Comparison of ENCODE assay signal across 9 mouse cellular contexts in genomic region chr4:32538488-32538887, GRCm38 (mm10).
DNase-seq lines count a peak whose midpoint lies in the region; ATAC-seq lines count a peak whose summit lies in the region.
"Had no signal": no experiment of that assay in that cellular context is flagged by ENCODE, and none has a peak within 500 bp of the region (broad histone marks: within the 10 kb centered on the region; RNA-seq: fewer than 3 reads in every experiment).

No protein-coding gene starts in this region.

- peak; percentile 61 for DNase-seq in heart, adult 11 months
- DNase-seq in hindbrain, embryonic 10.5 days (ENCODE audit: low spot score) = no peak
- DNase-seq in embryo, embryonic 10 days (ENCODE audit: low spot score) = no peak
- DNase-seq in adrenal gland, adult 8-10 months = no peak
- no peak for DNase-seq in adrenal gland, postnatal 4 days (ENCODE audit: low spot score in 2 of 2)

- H3K9ac ChIP-seq in heart, embryonic 12.5 days = no peak overlapping the region
- H3K9ac ChIP-seq in kidney, embryonic 15.5 days = no peak overlapping the region
- no peak overlapping the region for H3K9ac ChIP-seq in midbrain, embryonic 15.5 days

- H3K27ac ChIP-seq in heart, embryonic 12.5 days (ENCODE audit: poor library complexity, severe bottlenecking) = no peak overlapping the region
- peak overlapping the region; percentile 79 for H3K27ac ChIP-seq in hindbrain, embryonic 10.5 days
- no peak overlapping the region for H3K27ac ChIP-seq in kidney, embryonic 15.5 days
- peak overlapping the region; percentile 57 for H3K27ac ChIP-seq in midbrain, embryonic 15.5 days
- H3K27ac ChIP-seq: macrophage had no signal

- ATAC-seq in heart, embryonic 12.5 days (ENCODE audit: insufficient number of reproducible peaks, low FRiP score) = no peak
- peak; percentile 82 for ATAC-seq in kidney, embryonic 15.5 days (replicated peaks; ENCODE audit: low FRiP score)
- peak; percentile 53 for ATAC-seq in midbrain, embryonic 15.5 days (replicated peaks)

- no peak overlapping the region for H3K4me3 ChIP-seq in heart, embryonic 12.5 days
- no peak overlapping the region for H3K4me3 ChIP-seq in hindbrain, embryonic 10.5 days
- no peak overlapping the region for H3K4me3 ChIP-seq in kidney, embryonic 15.5 days (replicated peaks)
- no peak overlapping the region for H3K4me3 ChIP-seq in midbrain, embryonic 15.5 days

- 68% methylated on average over 4 of the region's 4 CpGs for WGBS in heart, embryonic 12.5 days
- WGBS in hindbrain, embryonic 10.5 days = 78% methylated on average over 4 of the region's 4 CpGs
- 61% methylated on average over 4 of the region's 4 CpGs for WGBS in kidney, embryonic 15.5 days
- 73% methylated on average over 4 of the region's 4 CpGs for WGBS in midbrain, embryonic 15.5 days

- no peaks in the 10 kb centered on the region for H3K36me3 ChIP-seq in heart, embryonic 12.5 days
- H3K36me3 ChIP-seq in hindbrain, embryonic 10.5 days = no peaks in the 10 kb centered on the region
- no peaks in the 10 kb centered on the region for H3K36me3 ChIP-seq in kidney, embryonic 15.5 days
- H3K36me3 ChIP-seq in midbrain, embryonic 15.5 days (replicated peaks) = no peaks in the 10 kb centered on the region

- no peak overlapping the region for H3K4me2 ChIP-seq in heart, embryonic 12.5 days
- H3K4me2 ChIP-seq in kidney, embryonic 15.5 days = no peak overlapping the region
- H3K4me2 ChIP-seq in midbrain, embryonic 15.5 days = no peak overlapping the region

- peaks cover 23% of the 10 kb centered on the region for H3K4me1 ChIP-seq in heart, embryonic 12.5 days (replicated peaks)
- peaks cover 37% of the 10 kb centered on the region for H3K4me1 ChIP-seq in hindbrain, embryonic 10.5 days (replicated peaks)
- peaks cover 28% of the 10 kb centered on the region for H3K4me1 ChIP-seq in kidney, embryonic 15.5 days
- peaks cover 35% of the 10 kb centered on the region for H3K4me1 ChIP-seq in midbrain, embryonic 15.5 days

- no peaks in the 10 kb centered on the region for H3K9me3 ChIP-seq in heart, embryonic 12.5 days (replicated peaks)
- H3K9me3 ChIP-seq in hindbrain, embryonic 10.5 days = no peaks in the 10 kb centered on the region
- H3K9me3 ChIP-seq in kidney, embryonic 15.5 days (replicated peaks) = no peaks in the 10 kb centered on the region
- H3K9me3 ChIP-seq in midbrain, embryonic 15.5 days = no peaks in the 10 kb centered on the region

- no peaks in the 10 kb centered on the region for H3K27me3 ChIP-seq in heart, embryonic 12.5 days (replicated peaks)
- H3K27me3 ChIP-seq in hindbrain, embryonic 10.5 days (ENCODE audit: insufficient read depth, poor library complexity, severe bottlenecking) = no peaks in the 10 kb centered on the region
- H3K27me3 ChIP-seq in kidney, embryonic 15.5 days = no peaks in the 10 kb centered on the region
- H3K27me3 ChIP-seq in midbrain, embryonic 15.5 days (replicated peaks) = no peaks in the 10 kb centered on the region

Comparison
In these comparisons a context has a peak if more than half of its experiments do, and no peak if none do; other contexts are left out.
1. H3K27ac ChIP-seq: peak in hindbrain, embryonic 10.5 days (single experiment) and midbrain, embryonic 15.5 days (single experiment); none in heart, embryonic 12.5 days (single experiment) and kidney, embryonic 15.5 days (single experiment).